Mouse (Mus musculus) heart, adult 2 months (tissue): ENCODE measurements around the gene Zcchc7. TPM values are rescaled to one million over a fixed set of nuclear protein-coding genes. Genes with fewer than 3 reads are reported as not detected.

Source experiments
- DNase-seq, 2 experiments: peaks; one replicate each; pipeline ENCODE4 v3.0.0; 2021
- H3K27ac ChIP-seq: fragments of 200-600 bp; 2 replicates; pipeline ENCODE4 v1.8.1; 2022
- H3K27me3 ChIP-seq: fragments of 200-500 bp; 2 replicates; pipeline ENCODE4 v1.6.1; 2012; ENCODE audit warnings: mild to moderate bottlenecking, low read length, inconsistent platforms, mixed read lengths; ENCODE audit not compliant: control insufficient read depth, insufficient read depth
- H3K36me3 ChIP-seq: fragments of 200-500 bp; 2 replicates; pipeline ENCODE4 v1.6.1; 2012; ENCODE audit warnings: low read length, inconsistent platforms; ENCODE audit not compliant: control insufficient read depth, insufficient read depth
- H3K4me1 ChIP-seq: fragments of 200-500 bp; 2 replicates; pipeline ENCODE4 v1.6.1; 2011; ENCODE audit warnings: low read length; ENCODE audit not compliant: control insufficient read depth, insufficient read depth
- H3K4me3 ChIP-seq: fragments of 200-600 bp; 2 replicates; pipeline ENCODE4 v1.8.1; 2022
- H3K79me2 ChIP-seq: fragments of 200-500 bp; replicated peaks from 2 replicates; pipeline ENCODE4 v1.6.1; 2012; ENCODE audit warnings: mild to moderate bottlenecking, inconsistent platforms, low read length, moderate library complexity, mixed read lengths; ENCODE audit not compliant: control insufficient read depth, insufficient read depth
- H3K9ac ChIP-seq: fragments of 200-500 bp; 2 replicates; pipeline ENCODE4 v1.6.1; 2012; ENCODE audit warnings: low read depth, mild to moderate bottlenecking, control low read depth, inconsistent platforms, low read length, mixed read lengths
- CTCF ChIP-seq: fragments of 200-600 bp; IDR thresholded peaks from 2 replicates; pipeline ENCODE4 v1.8.1; 2022; ENCODE audit warnings: antibody characterized with exemption, mild to moderate bottlenecking, moderate library complexity
- EP300 ChIP-seq: fragments of 200-500 bp; IDR thresholded peaks from 2 replicates; pipeline ENCODE4 v1.6.1; 2011; ENCODE audit warnings: low read depth, low read length, control low read depth; ENCODE audit not compliant: insufficient read depth
- POLR2A ChIP-seq: fragments of 200-500 bp; IDR thresholded peaks from 2 replicates; pipeline ENCODE4 v1.6.1; 2011; ENCODE audit warnings: mild to moderate bottlenecking, low read depth, low read length, control low read depth; ENCODE audit not compliant: insufficient read depth
- WGBS: fragments of 180-500 bp; shearing (Covaris S2); methylation state at CpG from one replicate; pipeline ENCODE4 v1.1.7; 2018; 5-methylcytosine and 5-hydroxymethylcytosine counted together
- intact Hi-C: fragments of 180-260 bp; cut with DNase I; formaldehyde crosslinking; loops from one replicate; pipeline ENCODE4 v1.15.1; 2025
- polyA plus RNA-seq: library from polyadenylated mRNA; depleted of rRNA; stranded (reverse); fragments of >200 nt; gene quantifications from 2 replicates; pipeline ENCODE4 v1.2.3, GENCODE M21; 2012
- total RNA-seq, 2 experiments: library from RNA; stranded (reverse); gene quantifications; 2 replicates each; pipeline ENCODE4 v1.2.3; 2021

The Zcchc7 gene
- total and polyA plus RNA-seq, 3 experiments, result 6.7 to 12.9 (median 12.4) TPM

DNA sequence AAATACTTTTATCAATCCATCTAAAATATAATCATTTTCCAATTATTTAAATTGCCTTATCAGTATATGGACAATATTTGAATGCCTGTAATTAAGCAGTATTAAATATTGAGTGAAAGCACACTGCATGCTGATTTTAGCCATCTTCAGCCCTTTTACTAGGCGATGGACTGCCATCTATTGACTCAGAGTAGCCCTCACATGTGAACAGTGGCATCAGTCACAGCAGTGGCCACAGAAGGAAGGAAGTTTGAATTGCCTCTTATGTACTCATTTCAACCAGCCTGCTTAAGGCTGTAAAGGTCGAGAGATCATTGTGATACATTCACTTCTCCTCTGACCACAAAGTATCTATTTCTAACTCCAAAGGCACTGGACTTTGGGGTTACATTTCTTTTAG is 154.4 kb downstream of the Zcchc7 start:
- intact Hi-C loops, result loop anchor here (5.0 kb wide), 1 partner anchor 333 kb away; no protein-coding TSS in a partner anchor

DNA sequence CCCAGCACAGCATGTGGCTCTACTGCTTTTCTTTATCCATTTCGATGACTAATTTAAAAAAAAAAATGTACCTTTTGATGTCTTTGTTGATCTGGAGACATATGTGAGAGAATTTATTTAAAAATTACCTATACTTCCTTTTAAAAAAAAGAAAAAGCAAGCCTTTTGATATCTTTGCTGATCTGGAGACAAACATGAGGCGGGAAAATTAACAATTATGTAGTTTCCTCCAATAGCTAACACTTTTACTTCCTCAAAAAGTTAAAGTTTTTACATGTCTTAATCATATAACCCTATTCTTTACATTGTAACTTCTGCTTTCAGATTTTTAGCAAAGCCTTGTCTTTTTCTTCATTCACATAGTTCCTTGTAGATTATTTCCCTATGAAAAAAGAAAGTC is 155.2 kb downstream of the Zcchc7 start:
- no peak for TF ChIP-seq POLR2A
- TF ChIP-seq CTCF, result no peak
- no peak for TF ChIP-seq EP300
- H3K9ac ChIP-seq, result no peak overlapping the region
- H3K4me3 ChIP-seq, result no peak overlapping the region
- no peaks in the 10 kb centered on the region for H3K79me2 ChIP-seq
- H3K27ac ChIP-seq, result no peak overlapping the region
- intact Hi-C loops, result loop anchor here (5.0 kb wide), 1 partner anchor 334 kb away; no protein-coding TSS in a partner anchor
- no peaks in the 10 kb centered on the region for H3K36me3 ChIP-seq
- WGBS, result 81% methylated on average over 2 of the region's 2 CpGs
- no peak for DNase-seq
- H3K27me3 ChIP-seq, result no peaks in the 10 kb centered on the region
- H3K4me1 ChIP-seq, result no peaks in the 10 kb centered on the region

More for the DNA sequence above, 154.4 kb downstream of the Zcchc7 start:
- Histone ChIP-seq H3K27me3 (no peaks in the 10 kb centered on the region), H3K27ac (no peak overlapping the region), H3K36me3 (no peaks in the 10 kb centered on the region), H3K4me1 (peaks cover 1% of the 10 kb centered on the region; the same call in 1 of the 2 replicates), H3K9ac (no peak overlapping the region), H3K4me3 (no peak overlapping the region), H3K79me2 (no peaks in the 10 kb centered on the region)
- WGBS, result 63% methylated on average over 2 of the region's 2 CpGs
- TF ChIP-seq CTCF (peak; percentile 66), EP300 (no peak)
- DNase-seq, result peak in 1 of 2 experiments; percentile 10

DNA sequence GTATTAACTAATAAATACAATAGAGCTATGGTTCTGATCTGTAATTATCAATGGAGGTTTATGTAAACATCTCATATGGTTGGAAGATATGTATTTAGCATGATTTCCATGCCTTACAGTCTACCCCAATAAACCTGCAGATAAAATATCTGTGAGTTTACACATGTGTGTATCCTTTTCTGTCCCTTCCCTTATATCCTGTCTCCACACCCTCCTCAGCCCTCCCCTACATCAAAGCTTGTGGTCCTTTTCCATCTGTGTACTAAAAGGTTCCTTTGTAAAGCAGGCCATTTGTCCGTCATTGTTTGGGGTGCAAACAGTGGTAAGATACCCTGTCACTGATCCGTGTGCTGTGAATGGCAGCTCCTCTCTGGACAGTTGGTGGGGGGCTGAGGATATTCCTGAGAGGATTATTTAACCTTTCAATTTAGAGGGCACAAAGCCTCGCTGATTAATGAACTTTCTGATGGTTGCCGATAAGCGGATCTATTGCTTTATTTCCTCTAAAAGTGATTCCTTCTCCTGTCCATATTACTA is 161.7 kb downstream of the Zcchc7 start:
- 87% methylated on average over 5 of the region's 5 CpGs for WGBS
- intact Hi-C loops, result no loop called here
- no peak for DNase-seq
- Histone ChIP-seq H3K79me2 (no peaks in the 10 kb centered on the region), H3K4me1 (no peaks in the 10 kb centered on the region), H3K4me3 (no peak overlapping the region), H3K27ac (no peak overlapping the region), H3K27me3 (no peaks in the 10 kb centered on the region), H3K36me3 (no peaks in the 10 kb centered on the region), H3K9ac (no peak overlapping the region)
- TF ChIP-seq EP300 (no peak), CTCF (no peak), POLR2A (no peak)

DNA sequence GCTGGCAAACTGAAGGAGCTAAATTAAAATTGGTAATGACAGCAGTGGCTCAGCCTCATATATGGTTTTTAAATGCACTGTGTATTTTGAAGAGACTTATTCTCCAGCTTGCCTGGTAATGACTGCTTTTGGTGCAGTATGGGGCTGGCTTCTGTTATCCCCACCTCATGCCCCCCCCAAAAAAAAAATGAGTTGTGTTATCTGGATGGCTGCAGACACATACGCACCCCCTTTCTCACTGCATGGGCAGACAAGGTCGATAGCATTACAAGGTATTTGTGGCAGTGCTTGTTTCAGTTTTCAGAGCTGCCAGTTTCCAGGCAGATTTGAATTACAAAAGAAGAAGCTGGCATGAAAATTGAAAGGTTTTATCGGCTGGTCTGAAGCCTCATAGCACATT is 162.2 kb downstream of the Zcchc7 start:
- intact Hi-C loops, result no loop called here
- TF ChIP-seq CTCF (no peak), EP300 (no peak), POLR2A (no peak)
- WGBS, result 66% methylated on average over 3 of the region's 3 CpGs
- DNase-seq, result no peak
- H3K36me3 ChIP-seq, result no peaks in the 10 kb centered on the region
- no peaks in the 10 kb centered on the region for H3K4me1 ChIP-seq
- H3K79me2 ChIP-seq, result no peaks in the 10 kb centered on the region
- H3K27me3 ChIP-seq, result no peaks in the 10 kb centered on the region
- no peak overlapping the region for H3K4me3 ChIP-seq
- no peak overlapping the region for H3K27ac ChIP-seq
- no peak overlapping the region for H3K9ac ChIP-seq

DNA sequence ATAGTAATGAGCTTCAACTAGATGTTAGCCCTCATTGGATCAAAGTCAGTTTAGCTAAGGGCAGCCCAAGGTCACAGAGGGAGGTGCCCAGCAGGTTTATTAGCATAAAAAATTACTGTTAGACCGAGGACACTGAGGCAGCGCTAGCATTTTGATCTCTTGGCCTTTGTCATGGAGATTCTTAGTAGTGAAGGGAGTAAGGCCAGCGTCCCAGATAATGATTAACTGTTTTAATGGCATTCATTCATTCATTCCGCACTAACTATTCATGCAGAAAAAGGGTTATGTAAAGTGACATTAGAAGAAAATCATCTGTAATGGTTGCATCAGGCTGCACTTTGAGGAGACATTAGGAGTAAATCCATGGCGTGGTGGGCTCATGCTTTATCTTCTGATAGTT is 165.2 kb downstream of the Zcchc7 start:
- Histone ChIP-seq H3K4me1 (no peaks in the 10 kb centered on the region), H3K79me2 (no peaks in the 10 kb centered on the region), H3K27me3 (no peaks in the 10 kb centered on the region), H3K36me3 (no peaks in the 10 kb centered on the region), H3K9ac (no peak overlapping the region), H3K27ac (no peak overlapping the region), H3K4me3 (no peak overlapping the region)
- TF ChIP-seq EP300 (no peak), CTCF (no peak), POLR2A (no peak)
- DNase-seq, result no peak
- 91% methylated on average over 5 of the region's 5 CpGs for WGBS
- intact Hi-C loops, result no loop called here

DNA sequence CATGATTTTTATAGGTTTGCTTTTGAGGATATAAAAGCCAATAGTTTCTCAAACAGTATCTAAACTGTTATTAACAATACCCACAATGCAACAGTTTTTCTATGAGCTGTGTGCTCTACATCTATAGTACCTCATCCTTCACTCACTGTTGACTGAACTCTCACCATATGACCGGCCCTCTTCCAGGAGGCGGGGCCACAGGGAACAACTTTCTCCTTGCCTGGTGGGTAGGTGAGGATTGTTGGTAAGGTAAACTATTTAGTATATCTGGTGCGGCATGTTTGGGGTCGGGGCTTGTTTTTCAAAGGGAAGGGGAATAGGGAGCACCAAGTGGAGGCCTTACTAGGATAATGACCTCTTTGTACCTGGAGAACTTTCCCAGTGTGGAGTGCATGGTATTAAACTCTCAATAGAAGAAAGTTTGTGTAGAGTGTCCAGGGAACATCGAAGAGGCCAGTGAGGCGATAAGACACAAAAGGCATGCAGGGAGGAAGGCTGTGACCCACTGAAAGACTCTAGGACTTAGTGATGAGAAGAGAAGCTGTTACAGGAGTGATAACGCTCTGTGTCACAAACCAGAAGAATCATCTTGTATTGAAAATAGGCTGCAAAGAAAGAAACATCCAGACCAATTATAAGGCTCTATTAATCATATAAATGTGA is 166.9 kb downstream of the Zcchc7 start:
- Histone ChIP-seq H3K4me1 (no peaks in the 10 kb centered on the region), H3K79me2 (no peaks in the 10 kb centered on the region), H3K36me3 (no peaks in the 10 kb centered on the region), H3K4me3 (no peak overlapping the region), H3K27me3 (no peaks in the 10 kb centered on the region), H3K9ac (no peak overlapping the region), H3K27ac (no peak overlapping the region)
- TF ChIP-seq CTCF (no peak), EP300 (no peak), POLR2A (no peak)
- intact Hi-C loops, result no loop called here
- WGBS, result 87% methylated on average over 7 of the region's 7 CpGs
- DNase-seq, result no peak
